Mouse (Mus musculus) spleen, adult 10 weeks (tissue): ENCODE data around the gene Hist1h2aa. TPM values are rescaled to one million over a fixed set of nuclear protein-coding genes. Genes with fewer than 3 reads are reported as not detected.

Source experiments
- polyA plus RNA-seq: library from polyadenylated mRNA; stranded (reverse); fragments of 350-450 nt; fragmentation: Illumina TruSeq; extraction: RNeasy Lipid Tissue Mini Kit (QIAGEN cat#74804); gene quantifications from one replicate; pipeline ENCODE4 v1.2.3, GENCODE M21; 2015; ENCODE audit warnings: low replicate concordance; ENCODE audit not compliant: insufficient read depth

Gene Hist1h2aa
- not detected for polyA plus RNA-seq

DNA sequence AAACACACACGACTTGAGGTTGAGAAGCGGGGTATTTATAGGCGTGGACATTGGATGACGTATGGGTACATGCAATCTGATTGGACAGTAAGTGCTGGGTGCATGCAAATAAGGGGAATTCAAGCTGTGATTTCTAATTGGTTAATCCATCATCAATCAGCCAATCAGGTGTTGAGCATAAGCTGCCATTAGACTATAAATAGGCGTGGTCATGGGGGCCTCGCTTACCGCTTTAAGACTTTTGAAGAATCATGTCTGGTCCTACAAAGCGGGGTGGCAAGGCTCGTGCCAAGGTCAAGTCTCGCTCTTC is at the start of gene Hist1h2aa:
Hist1h2aa (plus strand) TSS at position 252 of the 310 bp plus-strand sequence.

DNA sequence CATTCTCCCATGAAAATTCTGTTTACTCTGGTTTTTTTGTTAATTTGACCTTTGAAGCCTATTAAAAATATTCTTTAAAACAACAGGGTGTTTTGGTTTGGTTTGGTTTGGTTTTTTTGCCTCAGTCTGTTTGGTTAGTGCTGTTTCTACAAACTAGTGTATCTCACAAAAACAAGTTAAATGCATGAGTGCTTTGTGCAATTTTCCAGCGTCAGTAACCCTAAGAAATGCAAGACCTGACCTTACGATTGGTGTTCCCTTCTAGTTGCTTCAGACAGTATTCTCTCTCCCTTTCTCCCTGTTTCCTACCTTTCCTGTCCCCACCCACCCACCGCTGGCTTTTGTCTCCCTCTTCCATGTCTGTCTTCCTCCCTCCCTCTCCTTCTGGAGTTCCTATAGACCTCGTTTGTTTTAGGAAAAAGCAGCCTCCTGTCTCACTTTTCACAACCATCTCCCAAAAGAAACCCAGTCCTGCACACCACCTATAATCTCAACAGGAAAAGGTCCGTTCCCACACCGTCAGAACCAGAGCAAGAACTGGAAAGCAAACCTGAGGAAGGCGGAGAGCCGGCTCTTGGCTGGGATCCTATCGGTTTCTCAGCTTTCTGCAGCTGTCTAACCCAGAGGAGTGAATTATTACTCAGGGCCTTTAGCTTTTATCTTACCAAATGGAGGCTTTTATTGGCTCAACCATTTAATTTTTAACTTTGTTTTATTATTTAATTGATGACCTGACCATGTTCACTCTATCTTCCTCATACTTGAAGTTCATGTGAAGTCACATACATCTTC is 19.7 kb upstream of the Hist1h2aa start, which contains the start of gene Slc17a4:
Slc17a4 (minus strand) TSS at position 634 of the 792 bp plus-strand sequence.

DNA sequence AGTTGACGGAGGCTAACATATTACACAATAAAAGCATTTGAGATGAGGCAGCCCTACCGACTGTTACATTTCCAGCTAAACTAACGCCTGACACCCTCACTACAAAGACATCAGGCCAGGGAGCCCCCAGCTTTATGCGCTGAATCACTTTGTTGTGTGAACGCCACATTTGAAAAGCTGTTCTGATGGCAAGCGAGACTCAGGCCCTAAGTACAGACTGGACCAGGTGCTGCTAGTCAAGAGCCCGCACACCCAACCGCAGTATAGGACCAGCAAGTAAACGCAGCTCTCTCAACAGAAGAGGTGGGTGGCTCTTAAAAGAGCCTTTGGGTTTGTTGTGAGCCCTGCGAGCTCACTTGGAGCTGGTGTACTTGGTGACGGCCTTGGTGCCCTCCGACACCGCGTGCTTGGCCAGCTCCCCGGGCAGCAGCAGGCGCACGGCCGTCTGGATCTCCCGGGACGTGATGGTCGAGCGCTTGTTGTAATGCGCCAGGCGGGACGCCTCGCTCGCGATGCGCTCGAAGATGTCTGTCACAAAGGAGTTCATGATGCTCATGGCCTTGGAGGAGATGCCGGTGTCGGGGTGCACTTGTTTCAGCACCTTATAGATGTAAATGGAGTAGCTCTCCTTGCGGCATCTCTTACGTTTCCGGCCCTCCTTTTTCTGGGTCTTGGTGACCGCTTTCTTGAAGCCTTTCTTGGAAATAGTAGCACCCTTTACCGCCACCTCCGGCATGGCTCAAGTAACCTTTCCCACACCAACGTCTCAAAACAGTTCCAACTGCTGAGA is 646 bp upstream of the Hist1h2aa start, which contains the start of gene Hist1h2ba:
Hist1h2ba (minus strand) TSS at position 736 of the 790 bp plus-strand sequence.

Other genes with a start within 250 kb of the Hist1h2aa start
- not detected for gene Hist1h1t, start 238.6 kb upstream of the Hist1h2aa start, polyA plus RNA-seq
- not detected for gene Hist1h4c, start 236.0 kb upstream of the Hist1h2aa start, polyA plus RNA-seq
- gene Hfe, start 223.6 kb upstream of the Hist1h2aa start, polyA plus RNA-seq = 28.5 TPM
- gene Hist1h1c, start 195.7 kb upstream of the Hist1h2aa start, polyA plus RNA-seq = 26.6 TPM
- not detected for gene Hist1h3c, start 188.9 kb upstream of the Hist1h2aa start, polyA plus RNA-seq
- not detected for gene Hist1h2bb, start 187.7 kb upstream of the Hist1h2aa start, polyA plus RNA-seq
- gene Hist1h2ab, start 183.3 kb upstream of the Hist1h2aa start, polyA plus RNA-seq = not detected
- not detected for gene Hist1h3b, start 182.2 kb upstream of the Hist1h2aa start, polyA plus RNA-seq
- not detected for gene Hist1h4b, start 177.4 kb upstream of the Hist1h2aa start, polyA plus RNA-seq
- gene Hist1h4a, start 173.2 kb upstream of the Hist1h2aa start, polyA plus RNA-seq = not detected
- gene Hist1h3a, start 172.1 kb upstream of the Hist1h2aa start, polyA plus RNA-seq = not detected
- gene Hist1h1a, start 170.8 kb upstream of the Hist1h2aa start, polyA plus RNA-seq = not detected
- gene Trim38, start 164.5 kb upstream of the Hist1h2aa start, polyA plus RNA-seq = not detected
- gene Slc17a2, start 127.5 kb upstream of the Hist1h2aa start, polyA plus RNA-seq = not detected
- gene Slc17a3, start 95.0 kb upstream of the Hist1h2aa start, polyA plus RNA-seq = not detected
- not detected for gene Slc17a1, start 66.7 kb upstream of the Hist1h2aa start, polyA plus RNA-seq
- not detected for gene Slc17a4, start 19.5 kb upstream of the Hist1h2aa start, polyA plus RNA-seq
- gene Hist1h2ba, start 306 bp upstream of the Hist1h2aa start, polyA plus RNA-seq = not detected
- gene Scgn, start 56.8 kb downstream of the Hist1h2aa start, polyA plus RNA-seq = not detected